Mouse (Mus musculus): Measurements from ENCODE around the gene Tdrd3.

GRCm38 (mm10) chr14:87433390-87433915, 17.0 kb downstream of the Tdrd3 start:
- no peak for TF ChIP-seq CTCF (IDR thresholded peaks at IDR 0.05; ENCODE audit: extremely low read depth, insufficient read depth, low read length)
- no peak for TF ChIP-seq POLR2A (IDR thresholded peaks at IDR 0.05; ENCODE audit: extremely low read depth, insufficient read depth, low read length)

All from cortical plate, adult 2 months (tissue).